Mouse (Mus musculus): ENCODE results near the gene Hist1h3f. TPM values are rescaled to one million over a fixed set of nuclear protein-coding genes. Genes with fewer than 3 reads are reported as not detected.

Hist1h3f gene
- 0.73 TPM in 1 of 2 replicates, not detected in the other for polyA plus RNA-seq (2012; rRNA removed)

GRCm38 (mm10) chr13:23543965-23544786 lies at the start of gene Hist1h3f:
Gene Hist1h3f, plus strand, starts transcription at chr13:23544052.
- TF ChIP-seq POLR2A (IDR thresholded peaks at IDR 0.05; ENCODE audit: extremely low read depth, insufficient read depth, low read length) (peak; percentile 96), CTCF (IDR thresholded peaks at IDR 0.05; ENCODE audit: extremely low read depth, insufficient read depth, low read length) (no peak)
- Histone ChIP-seq H3K4me3 (ENCODE audit: insufficient read depth, low read length) (peak within 1 kb of the TSS; percentile 29), H3K4me1 (ENCODE audit: control insufficient read depth, insufficient read depth, low read length) (no peaks in the 10 kb centered on the region), H3K27ac (ENCODE audit: insufficient read depth, low read length) (peak within 1 kb of the TSS; percentile 55; the same call in 1 of the 2 replicates)

- Histone ChIP-seq H3K4me3 (ENCODE audit: insufficient read depth, low read length) (no peak overlapping the region), H3K27ac (ENCODE audit: insufficient read depth, low read length) (no peak overlapping the region), H3K4me1 (ENCODE audit: control insufficient read depth, insufficient read depth, low read length) (no peaks in the 10 kb centered on the region)
- no peak for TF ChIP-seq POLR2A (IDR thresholded peaks at IDR 0.05; ENCODE audit: extremely low read depth, insufficient read depth, low read length)
- no peak for TF ChIP-seq CTCF (IDR thresholded peaks at IDR 0.05; ENCODE audit: extremely low read depth, insufficient read depth, low read length)
Measured at GRCm38 (mm10) chr13:23495526-23495925, 48.3 kb upstream of the Hist1h3f start.

- TF ChIP-seq POLR2A (IDR thresholded peaks at IDR 0.05; ENCODE audit: extremely low read depth, insufficient read depth, low read length) = no peak
- no peaks in the 10 kb centered on the region for H3K4me1 ChIP-seq (ENCODE audit: control insufficient read depth, insufficient read depth, low read length)
- no peak overlapping the region for H3K27ac ChIP-seq (ENCODE audit: insufficient read depth, low read length)
- 0 out of 2 replicates have a peak overlapping the region, but pooled peaks have one; percentile 9 for H3K4me3 ChIP-seq (ENCODE audit: insufficient read depth, low read length)
Measured at GRCm38 (mm10) chr13:23497656-23498321, 46.1 kb upstream of the Hist1h3f start.

GRCm38 (mm10) chr13:23498653-23499052 lies 45.2 kb upstream of the Hist1h3f start:
- H3K4me1 ChIP-seq (ENCODE audit: control insufficient read depth, insufficient read depth, low read length) = no peaks in the 10 kb centered on the region
- no peak overlapping the region for H3K27ac ChIP-seq (ENCODE audit: insufficient read depth, low read length)
- TF ChIP-seq CTCF (IDR thresholded peaks at IDR 0.05; ENCODE audit: extremely low read depth, insufficient read depth, low read length) (no peak), POLR2A (IDR thresholded peaks at IDR 0.05; ENCODE audit: extremely low read depth, insufficient read depth, low read length) (no peak)
- 0 out of 2 replicates have a peak overlapping the region, but pooled peaks have one; percentile 9 for H3K4me3 ChIP-seq (ENCODE audit: insufficient read depth, low read length)

GRCm38 (mm10) chr13:23499943-23500342 lies 43.9 kb upstream of the Hist1h3f start:
- Histone ChIP-seq H3K27ac (ENCODE audit: insufficient read depth, low read length) (no peak overlapping the region), H3K4me1 (ENCODE audit: control insufficient read depth, insufficient read depth, low read length) (no peaks in the 10 kb centered on the region), H3K4me3 (ENCODE audit: insufficient read depth, low read length) (no peak overlapping the region)
- TF ChIP-seq POLR2A (IDR thresholded peaks at IDR 0.05; ENCODE audit: extremely low read depth, insufficient read depth, low read length) (no peak), CTCF (IDR thresholded peaks at IDR 0.05; ENCODE audit: extremely low read depth, insufficient read depth, low read length) (no peak)

GRCm38 (mm10) chr13:23500424-23501200 lies 43.2 kb upstream of the Hist1h3f start:
- Histone ChIP-seq H3K27ac (ENCODE audit: insufficient read depth, low read length) (no peak overlapping the region), H3K4me1 (ENCODE audit: control insufficient read depth, insufficient read depth, low read length) (no peaks in the 10 kb centered on the region), H3K4me3 (ENCODE audit: insufficient read depth, low read length) (no peak overlapping the region)
- TF ChIP-seq CTCF (IDR thresholded peaks at IDR 0.05; ENCODE audit: extremely low read depth, insufficient read depth, low read length) (no peak), POLR2A (IDR thresholded peaks at IDR 0.05; ENCODE audit: extremely low read depth, insufficient read depth, low read length) (no peak)

- Histone ChIP-seq H3K4me3 (ENCODE audit: insufficient read depth, low read length) (no peak overlapping the region), H3K4me1 (ENCODE audit: control insufficient read depth, insufficient read depth, low read length) (no peaks in the 10 kb centered on the region), H3K27ac (ENCODE audit: insufficient read depth, low read length) (no peak overlapping the region)
- TF ChIP-seq POLR2A (IDR thresholded peaks at IDR 0.05; ENCODE audit: extremely low read depth, insufficient read depth, low read length) (no peak), CTCF (IDR thresholded peaks at IDR 0.05; ENCODE audit: extremely low read depth, insufficient read depth, low read length) (no peak)
Measured at GRCm38 (mm10) chr13:23501511-23501910, 42.3 kb upstream of the Hist1h3f start.

GRCm38 (mm10) chr13:23502031-23502567 lies 41.8 kb upstream of the Hist1h3f start:
- Histone ChIP-seq H3K4me3 (ENCODE audit: insufficient read depth, low read length) (no peak overlapping the region), H3K27ac (ENCODE audit: insufficient read depth, low read length) (no peak overlapping the region), H3K4me1 (ENCODE audit: control insufficient read depth, insufficient read depth, low read length) (no peaks in the 10 kb centered on the region)
- TF ChIP-seq POLR2A (IDR thresholded peaks at IDR 0.05; ENCODE audit: extremely low read depth, insufficient read depth, low read length) (no peak), CTCF (IDR thresholded peaks at IDR 0.05; ENCODE audit: extremely low read depth, insufficient read depth, low read length) (no peak)

GRCm38 (mm10) chr13:23502916-23503315 lies 40.9 kb upstream of the Hist1h3f start:
- Histone ChIP-seq H3K4me3 (ENCODE audit: insufficient read depth, low read length) (no peak overlapping the region), H3K4me1 (ENCODE audit: control insufficient read depth, insufficient read depth, low read length) (no peaks in the 10 kb centered on the region), H3K27ac (ENCODE audit: insufficient read depth, low read length) (no peak overlapping the region)
- no peak for TF ChIP-seq CTCF (IDR thresholded peaks at IDR 0.05; ENCODE audit: extremely low read depth, insufficient read depth, low read length)
- no peak for TF ChIP-seq POLR2A (IDR thresholded peaks at IDR 0.05; ENCODE audit: extremely low read depth, insufficient read depth, low read length)

Data from cortical plate, adult 2 months (tissue).